Mouse (Mus musculus) CD8-positive naive resting alpha-beta T cell, adult 2 months (primary cell): Measurements from ENCODE around the gene Stk11.

ENCODE experiments used
- DNase-seq, 2 experiments: peaks; one replicate each; pipeline ENCODE4 v3.0.0; 2022; ENCODE audit warnings: low read depth in 2 of 2, low spot score in 2 of 2

Gene Stk11

GRCm38 (mm10) chr10:80094684-80095083 lies 20.9 kb upstream of the Stk11 start:
- no peak for DNase-seq

- no peak for DNase-seq
Measured at GRCm38 (mm10) chr10:80095547-80095946, 20.1 kb upstream of the Stk11 start.

DNA sequence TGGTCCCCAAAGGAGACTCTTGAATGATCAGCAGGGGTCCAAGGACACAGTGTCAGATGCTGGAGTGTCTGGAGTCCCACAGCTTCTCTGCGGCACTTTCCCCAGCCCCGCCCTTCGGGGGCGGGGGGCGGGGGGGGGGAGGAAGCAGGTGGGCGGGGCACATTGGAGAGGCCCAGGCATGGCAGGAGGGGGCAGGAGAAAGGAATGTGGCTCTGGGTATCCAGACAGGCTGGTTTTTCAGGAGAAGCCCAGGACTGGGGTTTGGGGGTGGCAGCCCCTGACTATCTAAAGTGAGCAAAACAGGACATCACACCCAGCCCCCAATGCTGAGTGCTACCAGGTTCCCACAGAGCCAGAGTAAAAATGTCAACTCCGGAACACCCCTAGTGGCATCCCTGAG lies 18.3 kb upstream of the Stk11 start:
- no peak for DNase-seq

DNA sequence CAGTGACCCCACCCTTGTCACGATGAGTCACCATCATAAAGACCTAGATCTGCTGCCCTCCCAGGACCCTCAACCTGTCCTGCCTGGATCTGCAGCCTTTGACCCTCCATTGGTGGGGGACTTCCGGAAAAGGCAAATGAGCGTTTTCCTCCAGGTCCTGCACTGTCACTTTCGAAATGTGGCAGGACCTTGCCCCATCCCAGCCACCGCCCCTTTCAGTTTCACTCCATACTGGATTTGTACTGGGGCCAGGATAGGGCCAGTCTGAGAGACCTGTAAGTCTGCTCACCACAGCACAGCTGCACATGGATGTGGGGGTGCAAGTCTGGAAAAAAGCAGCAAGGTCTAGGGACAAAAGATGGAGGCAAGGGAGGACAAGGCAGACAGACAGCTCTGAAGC lies 17.0 kb upstream of the Stk11 start:
- DNase-seq = no peak

- DNase-seq = no peak
Measured at GRCm38 (mm10) chr10:80100982-80101381, 14.6 kb upstream of the Stk11 start.

GRCm38 (mm10) chr10:80102216-80102915 lies 13.2 kb upstream of the Stk11 start:
- peak; percentile 75 to 82 for DNase-seq

GRCm38 (mm10) chr10:80103032-80103431 lies 12.6 kb upstream of the Stk11 start:
- no peak for DNase-seq

GRCm38 (mm10) chr10:80104181-80104580 lies 11.4 kb upstream of the Stk11 start:
- DNase-seq = no peak

DNA sequence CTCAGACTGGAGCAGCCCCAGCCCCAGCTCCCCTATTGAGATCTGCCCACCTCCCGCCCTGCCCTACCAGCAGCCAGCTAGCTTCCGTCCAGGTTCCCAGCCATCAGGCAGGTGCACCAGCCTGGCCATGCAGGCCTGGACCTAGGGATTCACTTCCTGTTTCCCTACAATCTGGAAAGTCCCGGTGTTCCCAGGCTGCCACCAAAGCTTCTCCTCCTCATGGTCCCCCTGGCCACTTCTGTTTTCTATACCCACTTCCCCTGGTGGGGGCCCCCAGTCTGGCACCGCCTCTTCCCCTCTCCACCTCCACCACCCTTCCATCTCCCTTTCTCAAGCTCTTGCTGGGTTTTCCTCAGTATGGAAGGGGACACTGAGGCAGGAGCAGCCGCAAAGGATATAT lies 10.1 kb upstream of the Stk11 start, which contains the start of gene Sbno2:
Sbno2 (minus strand) TSS at position 112 of the 400 bp plus-strand sequence.
- DNase-seq = no peak

DNA sequence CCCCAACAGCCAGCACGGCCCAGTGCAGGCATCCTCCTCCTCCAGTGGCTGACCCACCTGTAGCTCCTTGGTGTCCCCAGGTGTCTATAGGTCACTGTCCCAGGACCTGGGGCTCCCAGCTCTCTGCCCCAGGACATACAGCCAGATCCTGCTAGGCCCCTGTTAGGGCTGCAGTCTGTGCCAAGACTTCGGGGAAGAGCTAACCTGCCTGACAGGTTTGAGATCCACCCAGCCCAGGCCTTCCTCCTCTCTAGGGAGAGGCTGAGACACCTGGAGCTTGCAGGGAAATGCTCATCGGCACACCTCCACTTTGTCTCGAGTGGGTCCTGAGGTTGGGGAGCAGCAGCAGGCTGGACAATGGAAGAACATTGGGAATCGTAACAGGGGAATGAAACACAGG lies 9.7 kb upstream of the Stk11 start:
- DNase-seq = no peak

GRCm38 (mm10) chr10:80107678-80108077 lies 7.9 kb upstream of the Stk11 start:
- DNase-seq = no peak

DNA sequence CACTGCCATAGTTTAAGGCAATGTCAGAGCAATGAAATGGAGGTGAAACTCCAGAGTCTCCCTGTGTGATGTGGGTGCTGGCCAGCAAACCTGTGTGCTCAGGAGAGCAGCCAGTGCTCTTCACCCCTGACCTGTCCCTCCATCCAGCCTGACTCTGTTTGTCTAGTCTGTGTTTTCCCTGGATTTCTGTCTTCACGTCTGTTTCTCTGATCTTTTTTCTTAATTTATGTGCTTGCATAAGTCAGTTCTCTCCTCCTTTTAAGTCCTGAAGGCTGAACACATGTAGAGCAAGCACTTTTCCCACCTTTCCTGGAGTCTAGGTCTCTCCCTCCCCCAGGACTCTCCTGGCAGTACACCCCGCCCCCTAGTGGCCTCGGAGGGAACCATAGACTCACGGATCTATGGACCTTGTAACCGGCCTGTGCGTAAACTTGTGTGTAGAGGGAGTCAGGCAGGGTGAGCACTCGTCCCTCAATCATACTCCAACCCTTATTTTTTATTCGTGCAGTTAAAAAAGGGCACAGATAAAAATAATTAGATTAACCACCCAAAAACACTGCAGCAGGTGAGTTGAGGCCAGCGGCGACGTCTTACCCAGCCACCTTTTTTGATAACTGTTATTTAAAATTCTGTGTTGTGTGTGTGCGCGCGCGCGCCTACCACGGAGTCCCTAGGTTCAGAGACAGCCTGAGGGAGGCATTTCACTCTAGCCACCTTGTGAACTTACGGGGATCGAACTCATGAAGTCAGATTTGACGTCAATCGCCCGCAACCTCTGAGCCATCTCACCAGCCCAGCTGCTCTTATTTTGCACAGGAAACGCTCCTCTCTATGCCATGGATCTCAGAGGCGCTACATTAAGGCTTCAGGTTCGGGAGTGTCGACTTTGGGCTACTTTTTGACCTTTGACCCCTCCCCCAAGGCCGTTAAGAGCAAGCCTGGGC lies 990 bp upstream of the Stk11 start:
- DNase-seq = peak; percentile 81 to 84

GRCm38 (mm10) chr10:80115944-80116335 lies 337 bp downstream of the Stk11 start:
- DNase-seq = no peak

- DNase-seq = peak in 1 of 2 experiments; percentile 16
Measured at GRCm38 (mm10) chr10:80116563-80116926, 942 bp downstream of the Stk11 start.

DNA sequence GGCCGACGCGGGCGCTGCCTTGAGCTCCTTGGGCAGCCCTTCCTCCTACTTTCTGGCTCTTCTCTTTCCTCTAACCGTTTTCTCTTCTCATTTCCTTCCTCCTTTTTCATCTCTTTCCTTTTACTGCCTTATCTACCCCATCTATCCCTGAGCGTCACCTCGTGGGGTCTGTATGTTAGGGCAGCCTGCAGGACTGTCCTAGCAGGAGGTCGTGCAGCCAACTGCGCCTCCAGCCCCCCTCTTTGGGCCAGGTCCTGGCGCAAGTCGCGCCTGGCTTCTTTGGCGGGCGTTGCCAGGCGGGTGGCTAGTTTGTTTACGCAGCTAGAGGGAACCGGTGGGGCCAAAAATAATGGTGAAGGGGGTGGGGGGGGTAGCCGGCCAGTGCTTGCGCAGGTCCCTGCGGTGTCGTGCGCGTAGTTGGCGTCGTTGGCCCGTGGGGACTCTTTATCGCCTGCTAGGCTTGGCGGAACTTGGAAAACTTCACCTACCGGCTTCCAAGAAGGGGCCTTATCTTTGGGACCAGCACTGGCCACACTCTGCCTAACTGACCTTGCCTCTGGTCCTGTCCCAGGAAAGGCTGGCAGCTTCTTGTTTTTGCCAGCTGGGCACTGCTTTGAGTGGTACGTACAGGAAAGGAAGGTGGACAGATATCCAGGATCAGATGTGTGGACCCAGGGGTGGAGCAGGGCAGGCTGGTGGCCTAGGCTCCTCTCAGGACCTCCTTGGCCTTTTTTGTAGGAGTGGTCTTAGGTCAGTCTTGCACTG lies 1.5 kb downstream of the Stk11 start:
- DNase-seq = no peak

GRCm38 (mm10) chr10:80117736-80118135 lies 2.1 kb downstream of the Stk11 start:
- no peak for DNase-seq

GRCm38 (mm10) chr10:80118552-80118951 lies 2.9 kb downstream of the Stk11 start:
- DNase-seq = no peak

- no peak for DNase-seq
Measured at GRCm38 (mm10) chr10:80120146-80120545, 4.5 kb downstream of the Stk11 start.

- no peak for DNase-seq
Measured at GRCm38 (mm10) chr10:80121639-80122038, 6.0 kb downstream of the Stk11 start.

GRCm38 (mm10) chr10:80123932-80124562 lies 8.4 kb downstream of the Stk11 start:
- no peak for DNase-seq

GRCm38 (mm10) chr10:80127920-80128319 lies 12.3 kb downstream of the Stk11 start:
- no peak for DNase-seq
